Mouse (Mus musculus) lung, postnatal 0 days (tissue): ENCODE measurements at regions not wholly inside any gene's neighbourhood (a gene's known extent, or its start where the extent isn't known, plus 50 kb on each side); places are given as distances from the start of the nearest gene placed in this dataset.

Experiments
- ATAC-seq: fragments of 200-750 bp; cut with Nextera tagmentation; 2 replicates; pipeline ENCODE4 v1.8.0; 2017; ENCODE audit warnings: moderate library complexity
- DNase-seq: peaks from one replicate; pipeline ENCODE4 v3.0.0-alpha.2; 2016; ENCODE audit warnings: low spot score
- H3K27ac ChIP-seq: fragments of 300-500 bp; sonication (generic); 2 replicates; pipeline ENCODE4 v1.5.1; 2014; ENCODE audit warnings: antibody characterized with exemption, mild to moderate bottlenecking, low read length, mixed read lengths
- H3K27me3 ChIP-seq: fragments of 300-500 bp; sonication (generic); replicated peaks from 2 replicates; pipeline ENCODE4 v1.6.1; 2014; ENCODE audit warnings: low read length, mixed read lengths; ENCODE audit not compliant: insufficient read depth
- H3K36me3 ChIP-seq: fragments of 300-500 bp; sonication (generic); 2 replicates; pipeline ENCODE4 v1.6.1; 2014; ENCODE audit warnings: low read length, mixed read lengths; ENCODE audit not compliant: insufficient read depth
- H3K4me1 ChIP-seq: fragments of 300-500 bp; sonication (generic); 2 replicates; pipeline ENCODE4 v1.6.1; 2014; ENCODE audit warnings: antibody characterized with exemption, low read depth, low read length, mixed read lengths; ENCODE audit not compliant: insufficient read depth
- H3K4me2 ChIP-seq: fragments of 300-500 bp; sonication (generic); replicated peaks from 2 replicates; pipeline ENCODE4 v1.6.1; 2014; ENCODE audit warnings: low read depth, mild to moderate bottlenecking, low read length, moderate library complexity, mixed read lengths
- H3K4me3 ChIP-seq: fragments of 300-500 bp; sonication (generic); 2 replicates; pipeline ENCODE4 v1.5.1; 2014; ENCODE audit warnings: low read depth, low read length
- H3K9ac ChIP-seq: fragments of 300-500 bp; sonication (generic); replicated peaks from 2 replicates; pipeline ENCODE4 v1.6.1; 2014; ENCODE audit warnings: low read depth, mild to moderate bottlenecking
- H3K9me3 ChIP-seq: fragments of 300-500 bp; sonication (generic); 2 replicates; pipeline ENCODE4 v1.6.1; 2016; ENCODE audit warnings: low read length, mixed read lengths
- CTCF ChIP-seq: IDR thresholded peaks from 2 replicates; pipeline ENCODE4 v1.5.1; 2016; ENCODE audit warnings: antibody characterized with exemption, mild to moderate bottlenecking
- EP300 ChIP-seq: IDR thresholded peaks from 2 replicates; pipeline ENCODE4 v1.6.1; 2016; ENCODE audit warnings: antibody characterized with exemption, mild to moderate bottlenecking, control low read depth
- WGBS: fragments of 180-500 bp; shearing (Covaris S2); extraction: QIAGEN DNeasy Blood & Tissue Kit; methylation state at CpG from one replicate; pipeline ENCODE4 v1.1.7; 2014; 5-methylcytosine and 5-hydroxymethylcytosine counted together

DNA sequence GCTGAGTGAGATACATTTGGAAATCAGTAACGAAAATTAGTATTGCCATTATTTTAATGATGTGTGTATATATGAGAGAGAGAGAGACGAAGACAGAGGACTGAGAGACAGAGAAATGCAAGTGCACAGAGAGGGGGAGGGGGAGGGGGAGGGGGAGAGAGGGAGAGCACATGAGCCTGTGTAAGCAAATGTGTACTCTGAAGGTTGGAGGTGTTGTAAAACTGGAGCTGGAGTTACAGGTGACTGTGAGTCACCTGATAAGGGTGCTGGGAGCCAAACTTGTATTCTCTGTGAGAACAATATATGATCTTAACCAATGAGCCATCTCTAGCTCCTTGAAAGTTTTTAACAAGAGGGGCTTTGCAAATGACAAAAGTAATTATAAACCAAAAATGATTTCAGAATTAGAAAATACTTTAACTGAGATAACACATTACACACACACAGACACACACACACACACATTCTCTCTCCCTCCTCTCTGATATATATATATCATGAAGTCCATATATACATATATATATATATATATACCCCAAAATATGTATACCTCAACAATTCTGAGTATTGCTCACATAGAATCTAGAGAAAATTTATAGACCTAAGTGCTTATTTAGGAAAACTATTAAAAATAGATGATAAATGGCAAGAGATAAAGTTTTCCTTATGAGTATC is 100.5 kb upstream of the Rgs17 start:
- TF ChIP-seq CTCF = no peak
- TF ChIP-seq EP300 = no peak

DNA sequence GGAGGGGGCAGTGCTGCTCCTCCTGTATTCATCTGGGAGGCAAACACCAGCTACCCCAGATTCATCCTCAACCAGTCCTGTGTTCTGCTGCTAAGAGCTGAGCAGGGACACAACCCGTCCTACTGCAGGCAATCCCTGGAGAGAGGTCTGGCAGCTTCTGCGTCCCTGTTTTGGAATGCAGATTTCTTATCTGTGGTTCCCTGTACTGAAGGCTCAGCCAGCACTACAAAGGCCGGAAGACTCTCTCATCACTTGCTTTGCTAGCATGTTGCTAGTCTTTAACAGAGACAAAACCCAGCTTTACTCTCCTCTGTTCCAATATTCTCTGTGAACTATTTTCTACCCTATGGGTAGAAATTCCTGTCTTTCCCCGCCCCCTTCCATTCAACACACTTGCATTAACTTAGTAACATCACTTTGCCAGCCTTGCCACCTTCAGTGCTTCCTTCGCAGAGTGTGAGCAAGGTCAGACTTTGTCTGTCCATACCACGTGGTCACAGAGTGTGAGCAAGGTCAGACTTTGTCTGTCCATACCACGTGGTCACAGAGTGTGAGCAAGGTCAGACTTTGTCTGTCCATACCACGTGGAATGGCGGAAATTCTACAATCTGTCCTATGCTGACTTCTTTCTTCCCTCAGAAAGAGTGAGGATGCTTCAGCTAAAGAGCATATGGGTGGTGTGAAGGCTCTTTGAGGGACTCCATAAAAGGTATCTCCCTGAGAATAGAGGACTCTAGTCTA is 98.9 kb upstream of the Rgs17 start:
- Histone ChIP-seq H3K27ac (no peak overlapping the region), H3K9me3 (no peaks in the 10 kb centered on the region), H3K4me3 (no peak overlapping the region), H3K36me3 (no peaks in the 10 kb centered on the region), H3K4me2 (no peak overlapping the region), H3K9ac (no peak overlapping the region), H3K4me1 (no peaks in the 10 kb centered on the region), H3K27me3 (no peaks in the 10 kb centered on the region)
- 37% methylated on average over 9 of the region's 9 CpGs for WGBS
- ATAC-seq (no peak), DNase-seq (no peak)
- no peak for TF ChIP-seq EP300
- no peak for TF ChIP-seq CTCF

More for the DNA sequence above, 100.5 kb upstream of the Rgs17 start:
- ATAC-seq (no peak), DNase-seq (no peak)
- H3K4me3 ChIP-seq = no peak overlapping the region
- no peaks in the 10 kb centered on the region for H3K4me1 ChIP-seq
- H3K36me3 ChIP-seq = no peaks in the 10 kb centered on the region
- no peak overlapping the region for H3K27ac ChIP-seq
- H3K9ac ChIP-seq = no peak overlapping the region
- no peak overlapping the region for H3K4me2 ChIP-seq
- H3K9me3 ChIP-seq = no peaks in the 10 kb centered on the region
- WGBS = 46% methylated on average over 2 of the region's 2 CpGs
- no peaks in the 10 kb centered on the region for H3K27me3 ChIP-seq

DNA sequence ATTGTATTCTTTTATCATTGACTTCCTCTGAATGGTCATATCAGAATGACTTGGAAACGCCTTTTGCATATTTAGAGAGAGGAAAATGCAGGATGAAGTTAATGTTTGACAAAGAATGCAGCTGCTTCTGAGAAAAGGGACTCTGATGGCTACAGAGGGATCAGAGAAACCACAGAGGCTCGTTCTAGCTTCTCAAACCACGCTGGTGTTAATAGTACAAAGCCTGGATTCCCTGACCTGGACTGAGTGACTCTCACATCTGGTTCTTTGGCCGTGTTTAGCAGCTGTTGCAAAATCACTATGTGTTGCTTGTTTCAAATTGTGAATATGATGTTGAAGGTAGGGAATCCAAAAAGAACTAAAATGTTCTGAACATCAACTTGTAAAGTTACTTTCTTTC is 91.5 kb upstream of the Rgs17 start:
- Histone ChIP-seq H3K27me3 (no peaks in the 10 kb centered on the region), H3K9ac (no peak overlapping the region), H3K4me3 (no peak overlapping the region), H3K4me2 (no peak overlapping the region), H3K4me1 (peaks cover 3% of the 10 kb centered on the region; the same call in 1 of the 2 replicates), H3K9me3 (no peaks in the 10 kb centered on the region), H3K27ac (no peak overlapping the region), H3K36me3 (no peaks in the 10 kb centered on the region)
- ATAC-seq (no peak), DNase-seq (no peak)
- TF ChIP-seq EP300 (no peak), CTCF (no peak)
- WGBS = 39% methylated on average over 4 of the region's 4 CpGs

DNA sequence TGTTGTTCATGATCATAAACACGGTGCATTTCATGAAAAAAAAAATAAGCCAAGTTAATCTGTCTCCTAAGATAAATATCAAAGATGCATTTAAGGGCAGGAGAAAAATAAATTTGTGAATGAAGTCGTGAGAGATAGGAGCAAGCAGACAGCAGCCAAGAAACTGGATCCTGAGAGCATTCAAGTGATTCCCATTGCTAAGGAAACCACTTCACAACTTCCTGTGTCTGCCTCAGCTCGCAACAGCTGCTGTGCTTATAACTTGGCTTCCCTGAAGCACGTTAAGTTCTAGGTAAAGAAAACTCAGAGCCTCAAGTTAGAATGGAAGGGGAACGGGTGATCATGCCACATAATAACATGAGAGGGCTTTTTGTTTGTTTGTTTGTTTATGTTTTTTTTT is 89.3 kb upstream of the Rgs17 start:
- Histone ChIP-seq H3K9ac (no peak overlapping the region), H3K36me3 (no peaks in the 10 kb centered on the region), H3K9me3 (no peaks in the 10 kb centered on the region), H3K4me3 (no peak overlapping the region), H3K4me1 (peaks cover 3% of the 10 kb centered on the region; the same call in 1 of the 2 replicates), H3K27ac (no peak overlapping the region), H3K4me2 (no peak overlapping the region), H3K27me3 (no peaks in the 10 kb centered on the region)
- TF ChIP-seq EP300 (no peak), CTCF (no peak)
- ATAC-seq (no peak), DNase-seq (peak; percentile 20)
- WGBS = 22% methylated on average over 5 of the region's 5 CpGs

DNA sequence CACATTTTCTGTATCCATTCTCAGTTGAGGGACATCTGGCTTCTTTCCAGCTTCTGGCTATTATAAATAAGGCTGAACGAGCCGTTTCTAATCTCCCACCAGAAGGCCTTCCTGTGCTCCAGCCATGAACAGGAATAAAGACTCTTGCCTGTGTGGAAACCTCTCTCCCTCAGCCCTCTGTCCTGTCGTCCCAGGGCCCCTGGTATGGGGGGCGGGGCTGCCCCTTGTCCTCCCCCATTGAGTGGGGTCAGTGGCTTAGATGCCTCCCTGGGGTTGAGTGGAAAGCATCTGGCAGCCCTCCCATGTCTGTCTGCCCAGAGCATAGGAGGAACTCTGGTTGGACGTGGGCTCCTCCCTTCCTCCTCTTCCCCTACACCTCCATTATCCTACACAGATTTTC is 88.8 kb upstream of the Rgs17 start:
- DNase-seq (no peak), ATAC-seq (no peak)
- H3K4me2 ChIP-seq = no peak overlapping the region
- no peak for TF ChIP-seq EP300
- no peak for TF ChIP-seq CTCF
- H3K27me3 ChIP-seq = no peaks in the 10 kb centered on the region
- no peak overlapping the region for H3K9ac ChIP-seq
- H3K4me1 ChIP-seq = peaks cover 3% of the 10 kb centered on the region; the same call in 1 of the 2 replicates
- no peak overlapping the region for H3K4me3 ChIP-seq
- H3K9me3 ChIP-seq = no peaks in the 10 kb centered on the region
- no peaks in the 10 kb centered on the region for H3K36me3 ChIP-seq
- 20% methylated on average over 5 of the region's 5 CpGs for WGBS
- no peak overlapping the region for H3K27ac ChIP-seq

DNA sequence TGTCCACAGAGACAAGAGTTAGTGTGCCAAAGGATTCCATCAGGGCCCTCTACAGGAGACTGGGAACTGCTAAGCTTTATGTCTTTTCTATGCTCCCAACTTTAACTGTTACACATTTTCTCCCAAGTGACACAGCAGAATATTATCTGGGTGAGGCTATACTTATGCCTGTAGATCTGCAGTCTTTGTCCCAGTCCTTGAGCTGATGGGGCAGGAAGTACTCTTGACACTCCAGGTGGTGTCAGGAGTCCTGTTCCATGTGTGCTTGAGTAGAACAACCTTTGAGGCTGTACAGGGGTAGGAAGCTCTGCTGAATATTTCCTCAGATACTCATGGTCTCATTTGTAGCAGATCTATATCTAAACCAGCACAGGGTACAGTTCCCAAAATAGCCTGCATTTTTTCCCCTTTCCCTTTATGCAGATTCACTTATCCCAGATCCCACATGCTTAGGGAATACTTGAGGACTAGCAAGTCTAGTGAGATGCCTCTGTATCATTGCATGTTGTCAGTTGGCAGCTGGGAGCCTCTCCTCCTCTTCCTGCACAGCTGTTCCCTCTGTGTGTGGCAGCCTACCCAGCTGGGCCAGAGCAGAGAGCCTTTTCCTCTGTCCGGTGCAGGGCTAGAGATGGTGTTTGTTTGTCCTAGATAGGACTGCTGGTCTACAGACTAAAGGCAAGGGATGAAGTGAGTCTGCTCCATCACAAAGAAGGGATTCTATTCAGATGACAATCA is 85.2 kb upstream of the Rgs17 start:
- ATAC-seq = no peak
- no peak overlapping the region for H3K4me2 ChIP-seq

More for the DNA sequence above, 85.2 kb upstream of the Rgs17 start:
- no peak overlapping the region for H3K9ac ChIP-seq
- WGBS = 17% methylated on average over 1 of the region's 1 CpGs
- H3K27me3 ChIP-seq = no peaks in the 10 kb centered on the region
- no peak overlapping the region for H3K27ac ChIP-seq
- H3K9me3 ChIP-seq = no peaks in the 10 kb centered on the region
- TF ChIP-seq EP300 (no peak), CTCF (no peak)
- no peak for DNase-seq
- H3K36me3 ChIP-seq = no peaks in the 10 kb centered on the region
- peaks cover 3% of the 10 kb centered on the region; the same call in 1 of the 2 replicates for H3K4me1 ChIP-seq
- H3K4me3 ChIP-seq = no peak overlapping the region
